Mouse (Mus musculus): Measurements from ENCODE around the gene Tomm5.

GRCm38 (mm10) chr4:45134471-45134870, 26.6 kb upstream of the Tomm5 start:
- no peak for TF ChIP-seq POLR2A (IDR thresholded peaks at IDR 0.05; ENCODE audit: extremely low read depth, insufficient read depth, low read length)
- no peak for TF ChIP-seq CTCF (IDR thresholded peaks at IDR 0.05; ENCODE audit: extremely low read depth, insufficient read depth, low read length)

Data from cortical plate, adult 2 months (tissue).